Mouse (Mus musculus): ENCODE data around the gene Hmx2.

- no peak for TF ChIP-seq CTCF (IDR thresholded peaks at IDR 0.05; ENCODE audit: low read depth, low read length)
- TF ChIP-seq GATA1 (IDR thresholded peaks at IDR 0.05; ENCODE audit: borderline replicate concordance, low read length), result no peak
Measured at GRCm38 (mm10) chr7:131545701-131546385, 2.7 kb upstream of the Hmx2 start.

All from G1E (cell line).